22 mouse cellular contexts compared by ENCODE assay signal in genomic region chr15:29038903-29039302, GRCm38 (mm10).
A peak's percentile ranks its signal among the peaks of the same experiment; 100 is the strongest.
DNase-seq lines count a peak whose midpoint lies in the region; ATAC-seq and TF ChIP-seq lines count a peak whose summit lies in the region.
"Had no signal": no experiment of that assay in that cellular context is flagged by ENCODE, and none has a peak within 500 bp of the region (broad histone marks: within the 10 kb centered on the region; RNA-seq: fewer than 3 reads in every experiment).

No protein-coding gene starts in this region.

- H3K4me3 ChIP-seq in liver, embryonic 11.5 days (ENCODE audit: low read depth, low read length): no peak overlapping the region
- no peak overlapping the region for H3K4me3 ChIP-seq in liver, embryonic 14.5 days (ENCODE audit: insufficient read depth in 1 of 2, low read depth in 2 of 2, low read length in 2 of 2)
- no peak overlapping the region for H3K4me3 ChIP-seq in liver, postnatal 0 days (ENCODE audit: low read depth, low read length)
- H3K4me3 ChIP-seq in limb, embryonic 10.5 days: no peak overlapping the region
- H3K4me3 ChIP-seq: forebrain, embryonic 10.5 days; forebrain, embryonic 13.5 days; gastrocnemius, adult 2 months; hindbrain, embryonic 12.5 days had no signal

- TF ChIP-seq CTCF in liver, embryonic 14.5 days (IDR thresholded peaks at IDR 0.05; ENCODE audit: low read depth): no peak
- TF ChIP-seq CTCF in liver, postnatal 0 days (IDR thresholded peaks at IDR 0.05; ENCODE audit: low read depth): no peak

- H3K9me3 ChIP-seq in liver, embryonic 11.5 days (ENCODE audit: control insufficient read depth, low read length): no peaks in the 10 kb centered on the region
- no peaks in the 10 kb centered on the region for H3K9me3 ChIP-seq in liver, embryonic 14.5 days (ENCODE audit: control insufficient read depth, low read length)
- no peaks in the 10 kb centered on the region for H3K9me3 ChIP-seq in liver, postnatal 0 days (ENCODE audit: low read length)
- no peaks in the 10 kb centered on the region for H3K9me3 ChIP-seq in limb, embryonic 10.5 days (replicated peaks)
- H3K9me3 ChIP-seq: forebrain, embryonic 10.5 days; forebrain, embryonic 13.5 days; hindbrain, embryonic 12.5 days had no signal

- H3K36me3 ChIP-seq in liver, embryonic 11.5 days (ENCODE audit: control insufficient read depth, insufficient read depth, low read length): no peaks in the 10 kb centered on the region
- no peaks in the 10 kb centered on the region for H3K36me3 ChIP-seq in liver, embryonic 14.5 days (replicated peaks; ENCODE audit: control insufficient read depth, insufficient read depth, low read depth)
- H3K36me3 ChIP-seq in liver, postnatal 0 days (replicated peaks; ENCODE audit: insufficient read depth, low read length): no peaks in the 10 kb centered on the region
- no peaks in the 10 kb centered on the region for H3K36me3 ChIP-seq in limb, embryonic 10.5 days
- H3K36me3 ChIP-seq: forebrain, embryonic 10.5 days; hindbrain, embryonic 12.5 days had no signal

- H3K4me2 ChIP-seq in liver, embryonic 11.5 days: no peak overlapping the region
- no peak overlapping the region for H3K4me2 ChIP-seq in liver, embryonic 14.5 days (ENCODE audit: low read depth)
- H3K4me2 ChIP-seq in liver, postnatal 0 days (ENCODE audit: low read depth, low read length): 0 out of 2 replicates have a peak overlapping the region, but pooled peaks have one; percentile 6
- H3K4me2 ChIP-seq: forebrain, embryonic 13.5 days; heart, embryonic 11.5 days; hindbrain, embryonic 12.5 days had no signal

- ATAC-seq in liver, embryonic 11.5 days (replicated peaks; ENCODE audit: low FRiP score): peak; percentile 73
- peak; percentile 70 for ATAC-seq in liver, embryonic 14.5 days (ENCODE audit: insufficient read depth)
- no peak for ATAC-seq in liver, postnatal 0 days
- ATAC-seq: CD4-positive, CD25-positive, alpha-beta regulatory T cell, adult 4 months; forebrain, embryonic 13.5 days; forebrain, embryonic 16.5 days had no signal

- no peak overlapping the region for H3K9ac ChIP-seq in liver, embryonic 11.5 days (ENCODE audit: low read depth, low read length)
- no peak overlapping the region for H3K9ac ChIP-seq in liver, embryonic 14.5 days (replicated peaks)
- H3K9ac ChIP-seq in liver, postnatal 0 days (replicated peaks): no peak overlapping the region
- H3K9ac ChIP-seq: forebrain, embryonic 13.5 days; hindbrain, embryonic 12.5 days had no signal

- no peaks in the 10 kb centered on the region for H3K4me1 ChIP-seq in liver, embryonic 11.5 days (replicated peaks; ENCODE audit: control insufficient read depth, insufficient read depth, low read length)
- peaks cover 0 to 2% of the 10 kb centered on the region in 2 experiments; a peak in 1 of 4 replicates for H3K4me1 ChIP-seq in liver, embryonic 14.5 days (replicated peaks; ENCODE audit: control insufficient read depth in 2 of 2, insufficient read depth in 2 of 2, low read length in 1 of 2)
- H3K4me1 ChIP-seq in liver, postnatal 0 days (ENCODE audit: insufficient read depth): no peaks in the 10 kb centered on the region
- H3K4me1 ChIP-seq in limb, embryonic 10.5 days: no peaks in the 10 kb centered on the region
- H3K4me1 ChIP-seq: forebrain, embryonic 10.5 days; forebrain, embryonic 13.5 days; hindbrain, embryonic 12.5 days had no signal

- TF ChIP-seq EP300 in liver, embryonic 14.5 days (IDR thresholded peaks at IDR 0.05; ENCODE audit: low read depth): no peak
- no peak for TF ChIP-seq EP300 in liver, postnatal 0 days (IDR thresholded peaks at IDR 0.05; ENCODE audit: low read depth)

- DNase-seq in liver: peak; percentile 5
- no peak for DNase-seq in liver, embryonic 11.5 days (ENCODE audit: low spot score)
- peak in 2 of 3 experiments; percentile 0 to 4 for DNase-seq in liver, embryonic 14.5 days (ENCODE audit: low read depth in 3 of 3, low spot score in 3 of 3)
- DNase-seq in liver, postnatal 0 days: no peak
- DNase-seq in limb, embryonic 10.5 days (ENCODE audit: low spot score): no peak
- DNase-seq in right cerebral cortex, adult 2 months (ENCODE audit: low spot score in 2 of 2): no peak
- DNase-seq in natural killer cell, adult 2 months (ENCODE audit: low spot score in 2 of 2): no peak
- DNase-seq in frontal cortex, adult 2 months (ENCODE audit: extremely low spot score in 1 of 2, low spot score in 1 of 2): no peak
- DNase-seq: adrenal gland, adult 8-10 months; adrenal gland, postnatal 25 days; cerebellum, adult 11-12 months; cerebellum, adult 8-10 months; cerebellum, postnatal 10 days; gastrocnemius, adult 2 months; gastrocnemius, postnatal 14 days; heart, adult 11 months had no signal

- H3K27me3 ChIP-seq in liver, embryonic 11.5 days (replicated peaks; ENCODE audit: control insufficient read depth, insufficient read depth, low read length): no peaks in the 10 kb centered on the region
- H3K27me3 ChIP-seq in liver, embryonic 14.5 days (ENCODE audit: control insufficient read depth, insufficient read depth, low read length): no peaks in the 10 kb centered on the region
- H3K27me3 ChIP-seq in liver, postnatal 0 days (ENCODE audit: insufficient read depth, low read length): no peaks in the 10 kb centered on the region
- no peaks in the 10 kb centered on the region for H3K27me3 ChIP-seq in limb, embryonic 10.5 days (ENCODE audit: low read depth, poor library complexity, severe bottlenecking)
- H3K27me3 ChIP-seq: forebrain, embryonic 13.5 days; hindbrain, embryonic 12.5 days had no signal

- 61% methylated on average over 2 of the region's 2 CpGs for WGBS in liver, embryonic 11.5 days
- 47% methylated on average over 2 of the region's 2 CpGs for WGBS in liver, embryonic 14.5 days (ENCODE audit: insufficient replicate concordance)
- WGBS in liver, postnatal 0 days (ENCODE audit: insufficient replicate concordance): 46% methylated on average over 2 of the region's 2 CpGs
- WGBS in limb, embryonic 10.5 days: 90% methylated on average over 2 of the region's 2 CpGs

- H3K27ac ChIP-seq in liver, embryonic 11.5 days (ENCODE audit: low read depth, low read length): no peak overlapping the region
- H3K27ac ChIP-seq in liver, embryonic 14.5 days: no peak overlapping the region
- no peak overlapping the region for H3K27ac ChIP-seq in liver, postnatal 0 days (ENCODE audit: low read depth)
- no peak overlapping the region for H3K27ac ChIP-seq in limb, embryonic 10.5 days
- H3K27ac ChIP-seq: forebrain, embryonic 10.5 days; forebrain, embryonic 13.5 days; gastrocnemius, adult 2 months; hindbrain, embryonic 12.5 days had no signal

Comparison
In these comparisons a context has a peak if more than half of its experiments do, and no peak if none do; other contexts are left out.
1. DNase-seq: peak in liver (single experiment) and liver, embryonic 14.5 days (2 of 3); none in liver, embryonic 11.5 days (single experiment), liver, postnatal 0 days (single experiment), limb, embryonic 10.5 days (single experiment), right cerebral cortex, adult 2 months (0 of 2), natural killer cell, adult 2 months (0 of 2) and frontal cortex, adult 2 months (0 of 2).